Mouse (Mus musculus): Measurements from ENCODE around the gene Zfp185. TPM values are rescaled to one million over a fixed set of nuclear protein-coding genes. Genes with fewer than 3 reads are reported as not detected.

Gene Zfp185
- polyA plus RNA-seq, 1 experiment from 2014 or later = 2.4 TPM

GRCm38 (mm10) chrX:73037003-73037402 lies 49.9 kb downstream of the Zfp185 start, which contains the start of gene Pnma5:
TSS of gene Pnma5 (minus strand) at chrX:73037103.
- Histone ChIP-seq H3K9me3 (ENCODE audit: control insufficient read depth, low read length) (no peaks in the 10 kb centered on the region), H3K9ac (ENCODE audit: low read depth, low read length) (no peak within 1 kb of the TSS), H3K36me3 (ENCODE audit: control insufficient read depth, insufficient read depth, low read length) (no peaks in the 10 kb centered on the region), H3K27ac (ENCODE audit: low read depth, low read length) (no peak within 1 kb of the TSS), H3K4me1 (replicated peaks; ENCODE audit: control insufficient read depth, insufficient read depth, low read length) (no peaks in the 10 kb centered on the region), H3K4me3 (ENCODE audit: low read depth, low read length) (no peak within 1 kb of the TSS), H3K4me2 (no peak within 1 kb of the TSS), H3K27me3 (replicated peaks; ENCODE audit: control insufficient read depth, insufficient read depth, low read length) (no peaks in the 10 kb centered on the region; the same call in 1 of the 2 replicates)
- 58% methylated on average over 1 of the region's 1 CpGs for WGBS
- no peak for DNase-seq (ENCODE audit: low spot score)
- ATAC-seq (replicated peaks; ENCODE audit: low FRiP score) = no peak

DNA sequence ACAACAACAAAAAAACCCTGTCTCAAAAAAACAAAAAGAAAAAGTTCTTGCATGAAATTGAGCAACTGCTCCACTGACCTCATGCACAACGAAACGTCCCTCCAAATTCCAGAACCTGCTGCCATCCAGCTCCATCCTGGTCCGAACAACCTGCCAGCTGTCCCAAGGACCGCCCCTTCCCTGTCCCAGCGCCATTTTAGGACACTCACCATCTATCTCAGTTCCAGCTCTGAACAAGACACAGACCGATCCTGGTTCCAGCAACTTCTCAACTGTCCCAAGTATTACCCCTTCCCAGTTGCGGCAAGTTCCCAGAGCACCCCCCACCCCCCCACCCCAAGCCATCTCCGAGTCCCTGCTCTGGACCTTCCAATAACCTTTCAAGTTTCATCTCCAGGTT lies 51.7 kb downstream of the Zfp185 start:
- no peak overlapping the region for H3K27ac ChIP-seq (ENCODE audit: low read depth, low read length)
- DNase-seq (ENCODE audit: low spot score) (no peak), ATAC-seq (replicated peaks; ENCODE audit: low FRiP score) (no peak)
- WGBS = 82% methylated on average over 8 of the region's 8 CpGs
- no peaks in the 10 kb centered on the region for H3K4me1 ChIP-seq (replicated peaks; ENCODE audit: control insufficient read depth, insufficient read depth, low read length)
- no peak overlapping the region for H3K4me2 ChIP-seq
- no peaks in the 10 kb centered on the region for H3K9me3 ChIP-seq (ENCODE audit: control insufficient read depth, low read length)
- no peaks in the 10 kb centered on the region; the same call in 1 of the 2 replicates for H3K27me3 ChIP-seq (replicated peaks; ENCODE audit: control insufficient read depth, insufficient read depth, low read length)
- H3K4me3 ChIP-seq (ENCODE audit: low read depth, low read length) = no peak overlapping the region
- H3K9ac ChIP-seq (ENCODE audit: low read depth, low read length) = no peak overlapping the region
- H3K36me3 ChIP-seq (ENCODE audit: control insufficient read depth, insufficient read depth, low read length) = no peaks in the 10 kb centered on the region

DNA sequence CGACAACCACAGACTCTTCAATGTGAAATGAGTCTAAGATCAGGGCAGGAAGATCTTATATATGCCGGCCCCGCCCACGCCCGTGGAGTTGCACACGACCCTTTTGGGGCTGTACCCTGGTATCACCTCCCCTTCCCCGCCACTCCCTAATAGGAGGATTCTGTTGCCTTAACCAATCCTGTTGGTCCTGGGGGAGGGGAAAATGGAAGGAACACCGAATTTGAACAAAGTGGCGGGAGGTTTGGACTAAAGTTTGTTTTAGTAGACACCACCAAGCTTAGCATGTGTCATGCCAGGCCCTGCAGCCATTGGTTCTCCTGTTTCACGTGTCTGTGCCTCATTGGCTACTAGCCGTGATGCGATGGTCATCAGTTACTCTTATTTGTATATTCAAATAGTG lies 52.5 kb downstream of the Zfp185 start:
- H3K4me1 ChIP-seq (replicated peaks; ENCODE audit: control insufficient read depth, insufficient read depth, low read length) = no peaks in the 10 kb centered on the region
- H3K36me3 ChIP-seq (ENCODE audit: control insufficient read depth, insufficient read depth, low read length) = no peaks in the 10 kb centered on the region
- WGBS = 75% methylated on average over 12 of the region's 12 CpGs
- DNase-seq (ENCODE audit: low spot score) (no peak), ATAC-seq (replicated peaks; ENCODE audit: low FRiP score) (no peak)
- H3K9me3 ChIP-seq (ENCODE audit: control insufficient read depth, low read length) = no peaks in the 10 kb centered on the region
- H3K4me3 ChIP-seq (ENCODE audit: low read depth, low read length) = no peak overlapping the region
- no peak overlapping the region for H3K4me2 ChIP-seq
- H3K27ac ChIP-seq (ENCODE audit: low read depth, low read length) = no peak overlapping the region
- no peak overlapping the region for H3K9ac ChIP-seq (ENCODE audit: low read depth, low read length)
- H3K27me3 ChIP-seq (replicated peaks; ENCODE audit: control insufficient read depth, insufficient read depth, low read length) = no peaks in the 10 kb centered on the region; the same call in 1 of the 2 replicates

DNA sequence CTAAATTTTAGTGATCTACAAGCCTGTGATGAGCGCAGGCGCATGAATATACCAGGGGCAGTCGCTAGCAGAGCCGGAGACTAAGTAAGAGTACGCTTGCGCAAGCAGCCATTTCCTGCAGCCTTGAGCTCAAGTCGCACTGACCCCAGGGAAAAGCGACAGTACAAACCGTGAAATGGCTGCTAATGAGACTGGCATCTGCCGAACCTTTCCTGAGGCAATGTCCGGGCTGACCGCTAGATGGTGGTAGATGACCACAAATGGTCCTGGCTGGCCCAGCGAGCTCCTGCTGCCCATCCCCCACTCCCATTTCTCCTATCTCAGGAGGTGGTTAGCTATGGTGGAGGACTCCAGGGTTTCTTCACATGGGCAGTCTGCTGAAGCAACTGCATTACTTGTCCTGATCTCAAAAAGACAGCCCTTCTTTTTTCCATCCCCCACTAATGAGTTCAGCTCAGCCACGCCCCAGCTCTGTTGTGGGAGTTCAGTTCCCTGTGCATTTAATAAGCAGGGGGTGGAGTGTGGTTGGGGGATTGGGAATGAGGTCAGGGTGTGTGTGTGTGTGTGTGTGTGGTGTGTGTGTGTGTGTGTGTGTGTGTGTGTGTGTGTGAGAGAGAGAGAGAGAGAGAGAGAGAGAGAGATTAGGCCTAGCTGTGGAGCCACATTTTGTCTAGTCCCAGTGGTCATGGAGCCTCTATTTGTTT lies 66.9 kb downstream of the Zfp185 start:
- H3K27me3 ChIP-seq (replicated peaks; ENCODE audit: control insufficient read depth, insufficient read depth, low read length) = no peaks in the 10 kb centered on the region
- no peak overlapping the region for H3K9ac ChIP-seq (ENCODE audit: low read depth, low read length)
- H3K9me3 ChIP-seq (ENCODE audit: control insufficient read depth, low read length) = no peaks in the 10 kb centered on the region
- H3K4me1 ChIP-seq (replicated peaks; ENCODE audit: control insufficient read depth, insufficient read depth, low read length) = no peaks in the 10 kb centered on the region
- 18% methylated on average over 14 of the region's 14 CpGs for WGBS
- H3K36me3 ChIP-seq (ENCODE audit: control insufficient read depth, insufficient read depth, low read length) = no peaks in the 10 kb centered on the region
- H3K27ac ChIP-seq (ENCODE audit: low read depth, low read length) = no peak overlapping the region
- H3K4me2 ChIP-seq = peak overlapping the region; percentile 43; the same call in 1 of the 2 replicates
- DNase-seq (ENCODE audit: low spot score) = peak; percentile 85
- ATAC-seq (replicated peaks; ENCODE audit: low FRiP score) = peak; percentile 86
- H3K4me3 ChIP-seq (ENCODE audit: low read depth, low read length) = no peak overlapping the region

DNA sequence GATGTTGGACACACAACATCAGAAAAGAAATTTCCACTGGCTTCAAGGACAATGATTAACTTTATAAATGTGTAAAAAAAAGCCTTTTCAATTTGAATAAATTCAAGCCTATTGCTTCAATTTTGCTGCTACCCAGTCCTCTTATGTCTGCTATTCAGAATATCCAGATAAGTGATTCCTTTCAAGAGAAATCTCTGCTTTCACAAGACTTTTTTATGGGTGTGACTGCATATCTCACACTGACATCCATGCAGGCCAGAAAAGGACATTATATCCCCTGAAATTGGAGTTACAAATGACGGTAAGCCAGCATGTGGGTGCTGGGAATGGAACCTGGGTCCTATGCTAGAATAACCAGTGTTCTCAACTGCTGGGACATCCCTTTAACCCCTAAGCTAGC lies 74.4 kb downstream of the Zfp185 start:
- Histone ChIP-seq H3K27me3 (replicated peaks; ENCODE audit: control insufficient read depth, insufficient read depth, low read length) (peaks cover 11% of the 10 kb centered on the region), H3K9me3 (ENCODE audit: control insufficient read depth, low read length) (no peaks in the 10 kb centered on the region), H3K36me3 (ENCODE audit: control insufficient read depth, insufficient read depth, low read length) (no peaks in the 10 kb centered on the region), H3K4me2 (no peak overlapping the region), H3K27ac (ENCODE audit: low read depth, low read length) (no peak overlapping the region), H3K4me3 (ENCODE audit: low read depth, low read length) (no peak overlapping the region), H3K9ac (ENCODE audit: low read depth, low read length) (no peak overlapping the region), H3K4me1 (replicated peaks; ENCODE audit: control insufficient read depth, insufficient read depth, low read length) (no peaks in the 10 kb centered on the region)
- WGBS = 59% methylated on average over 1 of the region's 1 CpGs
- ATAC-seq (replicated peaks; ENCODE audit: low FRiP score) (no peak), DNase-seq (ENCODE audit: low spot score) (no peak)

- H3K27me3 ChIP-seq (replicated peaks; ENCODE audit: control insufficient read depth, insufficient read depth, low read length) = peaks cover 11% of the 10 kb centered on the region
- H3K36me3 ChIP-seq (ENCODE audit: control insufficient read depth, insufficient read depth, low read length) = no peaks in the 10 kb centered on the region
- H3K4me3 ChIP-seq (ENCODE audit: low read depth, low read length) = no peak overlapping the region
- ATAC-seq (replicated peaks; ENCODE audit: low FRiP score) (no peak), DNase-seq (ENCODE audit: low spot score) (no peak)
- H3K9me3 ChIP-seq (ENCODE audit: control insufficient read depth, low read length) = no peaks in the 10 kb centered on the region
- H3K4me1 ChIP-seq (replicated peaks; ENCODE audit: control insufficient read depth, insufficient read depth, low read length) = no peaks in the 10 kb centered on the region
- no peak overlapping the region for H3K9ac ChIP-seq (ENCODE audit: low read depth, low read length)
- no peak overlapping the region for H3K27ac ChIP-seq (ENCODE audit: low read depth, low read length)
- H3K4me2 ChIP-seq = no peak overlapping the region
- WGBS = 45% methylated on average over 5 of the region's 5 CpGs
These were observed 75.2 kb downstream of the Zfp185 start for GRCm38 (mm10) chrX:73062323-73062722.

DNA sequence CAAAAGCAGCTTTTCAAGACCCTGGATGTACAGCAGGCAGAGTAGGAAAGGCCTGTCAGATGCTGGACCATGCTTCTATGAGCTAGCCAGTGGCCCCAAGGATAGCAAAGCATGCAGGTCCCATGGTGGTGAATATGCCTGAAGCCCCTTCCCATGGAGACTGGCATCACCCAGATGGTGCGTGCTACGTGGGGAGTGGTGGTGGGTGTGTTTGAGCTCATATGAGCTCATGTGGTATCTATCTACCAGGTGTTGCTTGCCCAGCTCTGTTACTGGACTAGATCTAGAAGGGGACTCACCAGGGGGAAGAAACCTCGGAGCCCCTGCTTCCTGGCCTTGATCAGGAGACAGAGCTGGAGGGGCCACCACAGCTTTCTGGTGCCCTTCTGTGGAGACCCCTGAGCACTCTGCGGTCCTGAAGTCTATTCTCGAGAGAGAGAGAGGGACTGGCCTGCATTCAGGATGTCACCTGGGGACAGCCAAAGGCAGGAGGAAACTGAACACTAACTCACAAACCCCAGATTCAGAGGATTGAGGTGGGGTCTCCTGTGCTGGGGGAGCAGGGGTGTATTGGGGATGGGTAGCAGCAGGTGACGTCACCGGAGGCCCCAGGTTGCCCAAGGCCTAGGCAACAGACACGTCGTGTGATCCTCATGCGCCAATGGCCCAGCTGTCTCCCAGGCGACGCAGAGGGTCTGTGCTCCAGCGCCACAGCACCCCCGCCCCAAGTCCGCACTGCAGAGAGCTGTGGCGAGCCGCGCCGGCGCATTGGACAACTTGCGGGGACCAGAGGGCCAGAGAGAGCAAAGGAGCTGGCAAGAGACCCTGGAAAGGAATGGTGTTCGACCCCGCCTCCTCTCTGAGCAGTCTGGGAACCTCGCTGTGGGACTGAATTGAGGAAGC lies 76.6 kb downstream of the Zfp185 start:
- 32% methylated on average over 24 of the region's 24 CpGs for WGBS
- Histone ChIP-seq H3K36me3 (ENCODE audit: control insufficient read depth, insufficient read depth, low read length) (no peaks in the 10 kb centered on the region), H3K4me1 (replicated peaks; ENCODE audit: control insufficient read depth, insufficient read depth, low read length) (no peaks in the 10 kb centered on the region), H3K27me3 (replicated peaks; ENCODE audit: control insufficient read depth, insufficient read depth, low read length) (peaks cover 11% of the 10 kb centered on the region), H3K4me2 (peak overlapping the region; percentile 41), H3K9ac (ENCODE audit: low read depth, low read length) (no peak overlapping the region), H3K9me3 (ENCODE audit: control insufficient read depth, low read length) (no peaks in the 10 kb centered on the region), H3K4me3 (ENCODE audit: low read depth, low read length) (no peak overlapping the region), H3K27ac (ENCODE audit: low read depth, low read length) (no peak overlapping the region)
- ATAC-seq (replicated peaks; ENCODE audit: low FRiP score) (no peak), DNase-seq (ENCODE audit: low spot score) (no peak)

DNA sequence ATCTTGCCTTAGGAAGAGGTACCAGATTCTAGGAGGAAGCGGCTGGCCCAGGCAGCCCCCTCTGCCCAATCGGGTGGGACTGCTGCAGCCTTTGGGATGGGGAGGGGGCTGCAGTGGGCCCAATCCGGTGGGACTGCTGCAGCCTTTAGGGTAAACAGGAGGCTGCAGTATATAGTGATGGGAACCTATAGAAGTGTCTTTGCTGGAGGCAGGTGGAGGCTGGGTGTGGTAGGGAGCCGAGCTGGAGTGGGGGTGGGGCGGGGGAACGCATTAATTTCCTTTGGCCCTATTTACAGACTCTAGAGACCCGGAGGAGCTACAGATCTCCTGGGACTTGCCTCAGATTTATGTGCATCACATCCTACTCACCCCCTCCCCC lies 77.3 kb downstream of the Zfp185 start, which contains the start of gene Pnma3:
Gene Pnma3, plus strand, starts transcription at position 373 of the 379 bp plus-strand sequence.
- Histone ChIP-seq H3K9ac (ENCODE audit: low read depth, low read length) (no peak within 1 kb of the TSS), H3K4me3 (ENCODE audit: low read depth, low read length) (no peak within 1 kb of the TSS), H3K27me3 (replicated peaks; ENCODE audit: control insufficient read depth, insufficient read depth, low read length) (peaks cover 11% of the 10 kb centered on the region), H3K36me3 (ENCODE audit: control insufficient read depth, insufficient read depth, low read length) (no peaks in the 10 kb centered on the region), H3K9me3 (ENCODE audit: control insufficient read depth, low read length) (no peaks in the 10 kb centered on the region), H3K27ac (ENCODE audit: low read depth, low read length) (no peak within 1 kb of the TSS), H3K4me2 (peak within 1 kb of the TSS; percentile 41), H3K4me1 (replicated peaks; ENCODE audit: control insufficient read depth, insufficient read depth, low read length) (no peaks in the 10 kb centered on the region)
- no peak for ATAC-seq (replicated peaks; ENCODE audit: low FRiP score)
- 27% methylated on average over 7 of the region's 7 CpGs for WGBS
- no peak for DNase-seq (ENCODE audit: low spot score)

Data from liver, embryonic 11.5 days (tissue).